Mouse (Mus musculus): Measurements from ENCODE around the gene Ang5.
A peak's percentile ranks its signal among the peaks of the same experiment; 100 is the strongest.
"Not testable (repeated sequence)": the region's sequence is repeated elsewhere in the genome, so short reads cannot be mapped to it uniquely, and the experiment has no call there.

Ang5 gene

GRCm38 (mm10) chr14:43956769-43957168 is at the start of gene Ang5:
TSS of gene Ang5 (plus strand) at chr14:43957069.
- not testable (repeated sequence) for DNase-seq (ENCODE audit: low read depth)

- DNase-seq (ENCODE audit: low read depth), result not testable (repeated sequence)
Measured at GRCm38 (mm10) chr14:43918214-43918613, 38.7 kb upstream of the Ang5 start.

GRCm38 (mm10) chr14:43923459-43923858 is 33.4 kb upstream of the Ang5 start, which contains the start of gene Ear10:
TSS of gene Ear10 (minus strand) at chr14:43923559.
- not testable (repeated sequence) for DNase-seq (ENCODE audit: low read depth)

GRCm38 (mm10) chr14:43924688-43925403 is 32.0 kb upstream of the Ang5 start, which contains the start of gene Gm8113:
TSS of gene Gm8113 (plus strand) at chr14:43925390.
- peak; percentile 76 for DNase-seq (ENCODE audit: low read depth)

GRCm38 (mm10) chr14:43925404-43925950 is 31.4 kb upstream of the Ang5 start:
- peak; percentile 55 for DNase-seq (ENCODE audit: low read depth)

- DNase-seq (ENCODE audit: low read depth), result peak; percentile 38
Measured at GRCm38 (mm10) chr14:43932991-43933390, 23.9 kb upstream of the Ang5 start.

- DNase-seq (ENCODE audit: low read depth), result not testable (repeated sequence)
Measured at GRCm38 (mm10) chr14:43933399-43933798, 23.5 kb upstream of the Ang5 start.

- not testable (repeated sequence) for DNase-seq (ENCODE audit: low read depth)
Measured at GRCm38 (mm10) chr14:43953382-43953781, 3.5 kb upstream of the Ang5 start.

- not testable (repeated sequence) for DNase-seq (ENCODE audit: low read depth)
Measured at GRCm38 (mm10) chr14:43955074-43955473, 1.8 kb upstream of the Ang5 start.

- DNase-seq (ENCODE audit: low read depth), result no peak
Measured at GRCm38 (mm10) chr14:43983454-43983853, 26.6 kb downstream of the Ang5 start.

GRCm38 (mm10) chr14:43983897-43984296 is 27.0 kb downstream of the Ang5 start:
- DNase-seq (ENCODE audit: low read depth), result peak; percentile 52

- no peak for DNase-seq (ENCODE audit: low read depth)
Measured at GRCm38 (mm10) chr14:43986147-43986546, 29.3 kb downstream of the Ang5 start.

- DNase-seq (ENCODE audit: low read depth), result peak; percentile 10
Measured at GRCm38 (mm10) chr14:43987404-43987803, 30.5 kb downstream of the Ang5 start.

- DNase-seq (ENCODE audit: low read depth), result not testable (repeated sequence)
Measured at GRCm38 (mm10) chr14:43998455-43999000, 41.7 kb downstream of the Ang5 start.

GRCm38 (mm10) chr14:44001600-44001999 is 44.7 kb downstream of the Ang5 start:
- no peak for DNase-seq (ENCODE audit: low read depth)

- no peak for DNase-seq (ENCODE audit: low read depth)
Measured at GRCm38 (mm10) chr14:44002169-44002568, 45.3 kb downstream of the Ang5 start, which contains the start of gene Ang6. TSS of gene Ang6 (minus strand) at chr14:44002269.

GRCm38 (mm10) chr14:44008021-44008420 is 51.2 kb downstream of the Ang5 start:
- DNase-seq (ENCODE audit: low read depth), result not testable (repeated sequence)

GRCm38 (mm10) chr14:44009686-44010085 is 52.8 kb downstream of the Ang5 start:
- not testable (repeated sequence) for DNase-seq (ENCODE audit: low read depth)
